Comparison of ENCODE assay signal across 17 mouse cellular contexts in the genomic region with DNA sequence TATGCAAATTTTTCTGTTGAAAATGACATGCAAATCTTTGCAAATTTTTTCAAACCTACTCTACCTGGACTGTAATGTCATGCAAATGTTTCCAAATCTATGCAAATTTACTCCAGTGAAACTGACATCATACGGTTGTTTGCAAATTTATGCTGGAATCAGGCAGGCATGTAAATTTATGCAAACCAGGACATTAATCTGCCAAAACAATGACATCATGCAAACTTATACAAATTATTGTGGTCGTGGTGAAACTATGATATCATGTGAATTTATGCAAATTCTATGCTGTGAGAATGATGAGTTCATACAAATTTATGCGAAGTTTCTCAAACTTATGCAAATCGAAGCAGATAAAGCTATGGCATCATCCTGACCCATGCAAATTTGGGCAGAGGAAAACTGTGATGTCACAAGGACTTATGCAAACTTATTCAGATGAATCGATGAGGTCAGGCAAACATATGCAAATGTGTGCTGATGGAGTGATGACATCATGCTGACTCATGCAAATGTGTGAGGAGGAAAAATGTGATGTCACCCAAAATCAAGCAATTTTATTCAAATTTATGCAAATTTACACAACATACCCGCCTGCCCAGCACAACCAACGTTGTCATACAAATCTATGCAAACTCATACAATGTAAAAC. TPM values are rescaled to one million over a fixed set of nuclear protein-coding genes. Genes with fewer than 3 reads are reported as not detected.
DNase-seq lines count a peak whose midpoint lies in the region; ATAC-seq lines count a peak whose summit lies in the region.
"Had no signal": no experiment of that assay in that cellular context is flagged by ENCODE, and none has a peak within 500 bp of the region (broad histone marks: within the 10 kb centered on the region; RNA-seq: fewer than 3 reads in every experiment).

No protein-coding gene starts in this region.

- no peaks in the 10 kb centered on the region for H3K36me3 ChIP-seq in intestine, embryonic 14.5 days (ENCODE audit: control insufficient read depth, insufficient read depth, low read length)
- peaks cover 15% of the 10 kb centered on the region; the same call in 1 of the 2 replicates for H3K36me3 ChIP-seq in intestine, embryonic 16.5 days (ENCODE audit: control insufficient read depth, insufficient read depth, low read length)
- H3K36me3 ChIP-seq in embryonic facial prominence, embryonic 10.5 days (replicated peaks): peaks cover 37% of the 10 kb centered on the region
- 0 out of 2 replicates have a peak, but pooled peaks cover 3% of the 10 kb centered on the region for H3K36me3 ChIP-seq in midbrain, embryonic 16.5 days (ENCODE audit: control insufficient read depth, insufficient read depth, low read length)

- H3K4me3 ChIP-seq in intestine, embryonic 14.5 days (ENCODE audit: low read depth, low read length): no peak overlapping the region
- H3K4me3 ChIP-seq in intestine, embryonic 16.5 days (ENCODE audit: low read length): no peak overlapping the region
- H3K4me3 ChIP-seq in embryonic facial prominence, embryonic 10.5 days: no peak overlapping the region
- no peak overlapping the region for H3K4me3 ChIP-seq in midbrain, embryonic 16.5 days (ENCODE audit: low read depth, low read length)
- H3K4me3 ChIP-seq: heart, embryonic 13.5 days; liver, embryonic 12.5 days; neural tube, embryonic 13.5 days; stomach, embryonic 15.5 days had no signal

- WGBS in intestine, embryonic 14.5 days: 94% methylated on average over 7 of the region's 7 CpGs
- 93% methylated on average over 7 of the region's 7 CpGs for WGBS in intestine, embryonic 16.5 days
- 91% methylated on average over 7 of the region's 7 CpGs for WGBS in embryonic facial prominence, embryonic 10.5 days
- 86% methylated on average over 7 of the region's 7 CpGs for WGBS in midbrain, embryonic 16.5 days

- no peaks in the 10 kb centered on the region for H3K27me3 ChIP-seq in intestine, embryonic 14.5 days (replicated peaks; ENCODE audit: control insufficient read depth, insufficient read depth, low read length)
- no peaks in the 10 kb centered on the region for H3K27me3 ChIP-seq in intestine, embryonic 16.5 days (replicated peaks; ENCODE audit: control insufficient read depth, insufficient read depth, low read length)
- no peaks in the 10 kb centered on the region for H3K27me3 ChIP-seq in embryonic facial prominence, embryonic 10.5 days (replicated peaks; ENCODE audit: low read depth, poor library complexity, severe bottlenecking)
- no peaks in the 10 kb centered on the region for H3K27me3 ChIP-seq in midbrain, embryonic 16.5 days (ENCODE audit: control insufficient read depth, insufficient read depth, low read depth, low read length)
- H3K27me3 ChIP-seq: heart, embryonic 13.5 days; liver, embryonic 12.5 days; neural tube, embryonic 13.5 days; stomach, embryonic 15.5 days had no signal

- H3K9me3 ChIP-seq in intestine, embryonic 14.5 days (ENCODE audit: control insufficient read depth, low read length): peaks cover 58% of the 10 kb centered on the region
- peaks cover 52% of the 10 kb centered on the region for H3K9me3 ChIP-seq in intestine, embryonic 16.5 days (ENCODE audit: control insufficient read depth, low read length)
- H3K9me3 ChIP-seq in embryonic facial prominence, embryonic 10.5 days: peaks cover 74% of the 10 kb centered on the region
- peaks cover 20% of the 10 kb centered on the region; the same call in 1 of the 2 replicates for H3K9me3 ChIP-seq in midbrain, embryonic 16.5 days (replicated peaks; ENCODE audit: control insufficient read depth, low read length, poor library complexity, severe bottlenecking)
- H3K9me3 ChIP-seq: stomach, embryonic 15.5 days had no signal

- ATAC-seq in intestine, embryonic 14.5 days (replicated peaks; ENCODE audit: low FRiP score, low TSS enrichment, low read depth): no peak
- ATAC-seq in intestine, embryonic 16.5 days: no peak
- ATAC-seq in midbrain, embryonic 16.5 days: 0 out of 2 replicates have a peak, but pooled peaks have one; percentile 0
- ATAC-seq: liver, embryonic 12.5 days had no signal

- intact Hi-C loops in gastrocnemius, postnatal 14 days (cut with DNase I; ENCODE audit: low total_unique reads): no loop called here

- H3K4me1 ChIP-seq in intestine, embryonic 14.5 days (replicated peaks; ENCODE audit: control insufficient read depth, insufficient read depth, low read length): no peaks in the 10 kb centered on the region
- no peaks in the 10 kb centered on the region for H3K4me1 ChIP-seq in intestine, embryonic 16.5 days (ENCODE audit: control insufficient read depth, insufficient read depth, low read length)
- H3K4me1 ChIP-seq in embryonic facial prominence, embryonic 10.5 days: no peaks in the 10 kb centered on the region
- H3K4me1 ChIP-seq in midbrain, embryonic 16.5 days (ENCODE audit: control insufficient read depth, insufficient read depth, low read length): no peaks in the 10 kb centered on the region
- H3K4me1 ChIP-seq: heart, embryonic 13.5 days; liver, embryonic 12.5 days; neural tube, embryonic 13.5 days; stomach, embryonic 15.5 days had no signal

- peak; percentile 58 for DNase-seq in intestine, embryonic 14.5 days (ENCODE audit: low spot score)
- peak; percentile 14 for DNase-seq in ES-CJ7 (ENCODE audit: low read depth, low spot score)
- DNase-seq in embryonic facial prominence, embryonic 10.5 days (ENCODE audit: low spot score): peak; percentile 12
- no peak for DNase-seq in left cerebral cortex, adult 8-10 months (ENCODE audit: low spot score in 2 of 2)
- no peak for DNase-seq in cerebellum, postnatal 4 days (ENCODE audit: low spot score in 2 of 2)
- DNase-seq in gastrocnemius, postnatal 14 days: no peak
- DNase-seq: gastrocnemius, postnatal 10 days; lung, postnatal 36 days had no signal

- H3K9ac ChIP-seq in intestine, embryonic 14.5 days (ENCODE audit: low read length): no peak overlapping the region
- H3K9ac ChIP-seq in intestine, embryonic 16.5 days (ENCODE audit: low read depth, low read length): no peak overlapping the region
- H3K9ac ChIP-seq in midbrain, embryonic 16.5 days (ENCODE audit: low read depth, low read length): no peak overlapping the region
- H3K9ac ChIP-seq: heart, embryonic 13.5 days; liver, embryonic 12.5 days; neural tube, embryonic 13.5 days; stomach, embryonic 15.5 days had no signal

- H3K27ac ChIP-seq in intestine, embryonic 14.5 days (ENCODE audit: low read depth): no peak overlapping the region
- H3K27ac ChIP-seq in intestine, embryonic 16.5 days (ENCODE audit: low read length): no peak overlapping the region
- H3K27ac ChIP-seq in embryonic facial prominence, embryonic 10.5 days (replicated peaks): no peak overlapping the region
- no peak overlapping the region for H3K27ac ChIP-seq in midbrain, embryonic 16.5 days (ENCODE audit: low read length)
- H3K27ac ChIP-seq: heart, embryonic 13.5 days; liver, embryonic 12.5 days; neural tube, embryonic 13.5 days; stomach, embryonic 15.5 days had no signal

- H3K4me2 ChIP-seq in intestine, embryonic 14.5 days (ENCODE audit: low read length): no peak overlapping the region
- H3K4me2 ChIP-seq in intestine, embryonic 16.5 days (ENCODE audit: low read depth, low read length): no peak overlapping the region
- no peak overlapping the region for H3K4me2 ChIP-seq in midbrain, embryonic 16.5 days (ENCODE audit: low read length)
- H3K4me2 ChIP-seq: heart, embryonic 13.5 days; liver, embryonic 12.5 days; neural tube, embryonic 13.5 days; stomach, embryonic 15.5 days had no signal

RNA-seq across cellular contexts. Expression of gene Il3ra, which starts 7.1 kb away (rescaled TPM):
- polyA plus RNA-seq in intestine, embryonic 14.5 days (2014; fragmentation: Nextera tagmentation; extraction: Ambion mirVana): 5.7 and 6.2 TPM in 2 replicates
- 6.6 and 6.9 TPM in 2 replicates for polyA plus RNA-seq in intestine, embryonic 16.5 days (2015; fragmentation: Nextera tagmentation; extraction: Ambion mirVana)
- 1.8 and 2.2 TPM in 2 replicates for polyA plus RNA-seq in embryonic facial prominence, embryonic 10.5 days (2016; fragmentation: Nextera tagmentation; extraction: Ambion mirVana)
- polyA plus RNA-seq in midbrain, embryonic 16.5 days (2015; fragmentation: Nextera tagmentation; extraction: Ambion mirVana): 2.3 and 2.7 TPM in 2 replicates
- 1 to 10 TPM; 2.9 to 7.3 (median 4.9) TPM for total RNA-seq in left cerebral cortex, adult 8-10 months (2022)
- 1 to 10 TPM; 3.3 to 5.6 TPM for total RNA-seq in gastrocnemius, postnatal 14 days (2021)

RNA-seq across cellular contexts. Expression of gene Olfr31, which starts 30.6 kb away (rescaled TPM):
- polyA plus RNA-seq in intestine, embryonic 14.5 days (2014; fragmentation: Nextera tagmentation; extraction: Ambion mirVana): not detected in 2 replicates
- polyA plus RNA-seq in intestine, embryonic 16.5 days (2015; fragmentation: Nextera tagmentation; extraction: Ambion mirVana): not detected in 2 replicates
- polyA plus RNA-seq in embryonic facial prominence, embryonic 10.5 days (2016; fragmentation: Nextera tagmentation; extraction: Ambion mirVana): not detected in 2 replicates
- polyA plus RNA-seq in midbrain, embryonic 16.5 days (2015; fragmentation: Nextera tagmentation; extraction: Ambion mirVana): 0.22 TPM in 1 of 2 replicates, not detected in the other
- total RNA-seq in left cerebral cortex, adult 8-10 months (2022): not detected
- not detected for total RNA-seq in gastrocnemius, postnatal 14 days (2021)
- total RNA-seq: common myeloid progenitor, adult 5-6 weeks; gastrocnemius, postnatal 10 days; left cerebral cortex, postnatal 25 days had no signal
- polyA plus RNA-seq: heart, embryonic 13.5 days; large intestine, adult 2 months; liver, embryonic 12.5 days; neural tube, embryonic 13.5 days; stomach, embryonic 15.5 days had no signal

RNA-seq across cellular contexts. Expression of gene Olfr721-ps1, which starts 47.9 kb away (rescaled TPM):
- not detected in 2 replicates for polyA plus RNA-seq in intestine, embryonic 14.5 days (2014; fragmentation: Nextera tagmentation; extraction: Ambion mirVana)
- not detected in 2 replicates for polyA plus RNA-seq in intestine, embryonic 16.5 days (2015; fragmentation: Nextera tagmentation; extraction: Ambion mirVana)
- polyA plus RNA-seq in embryonic facial prominence, embryonic 10.5 days (2016; fragmentation: Nextera tagmentation; extraction: Ambion mirVana): not detected in 2 replicates
- polyA plus RNA-seq in midbrain, embryonic 16.5 days (2015; fragmentation: Nextera tagmentation; extraction: Ambion mirVana): not detected in 2 replicates
- not detected for total RNA-seq in left cerebral cortex, adult 8-10 months (2022)
- total RNA-seq in gastrocnemius, postnatal 14 days (2021): not detected
- total RNA-seq: common myeloid progenitor, adult 5-6 weeks; gastrocnemius, postnatal 10 days; left cerebral cortex, postnatal 25 days had no signal
- polyA plus RNA-seq: heart, embryonic 13.5 days; large intestine, adult 2 months; liver, embryonic 12.5 days; neural tube, embryonic 13.5 days; stomach, embryonic 15.5 days had no signal

Comparison
In these comparisons a context has a peak if more than half of its experiments do, and no peak if none do; other contexts are left out.
1. DNase-seq: peak in intestine, embryonic 14.5 days (single experiment), ES-CJ7 (single experiment) and embryonic facial prominence, embryonic 10.5 days (single experiment); none in left cerebral cortex, adult 8-10 months (0 of 2), cerebellum, postnatal 4 days (0 of 2) and gastrocnemius, postnatal 14 days (single experiment).